Mouse (Mus musculus) lung, postnatal 4 days (tissue): Measurements from ENCODE around the gene Rhbdf2.
"Not testable (repeated sequence)": the region's sequence is repeated elsewhere in the genome, so short reads cannot be mapped to it uniquely, and the experiment has no call there.

Experiments
- DNase-seq, 2 experiments: peaks; one replicate each; pipeline ENCODE4 v3.0.0; 2021

Gene Rhbdf2

DNA sequence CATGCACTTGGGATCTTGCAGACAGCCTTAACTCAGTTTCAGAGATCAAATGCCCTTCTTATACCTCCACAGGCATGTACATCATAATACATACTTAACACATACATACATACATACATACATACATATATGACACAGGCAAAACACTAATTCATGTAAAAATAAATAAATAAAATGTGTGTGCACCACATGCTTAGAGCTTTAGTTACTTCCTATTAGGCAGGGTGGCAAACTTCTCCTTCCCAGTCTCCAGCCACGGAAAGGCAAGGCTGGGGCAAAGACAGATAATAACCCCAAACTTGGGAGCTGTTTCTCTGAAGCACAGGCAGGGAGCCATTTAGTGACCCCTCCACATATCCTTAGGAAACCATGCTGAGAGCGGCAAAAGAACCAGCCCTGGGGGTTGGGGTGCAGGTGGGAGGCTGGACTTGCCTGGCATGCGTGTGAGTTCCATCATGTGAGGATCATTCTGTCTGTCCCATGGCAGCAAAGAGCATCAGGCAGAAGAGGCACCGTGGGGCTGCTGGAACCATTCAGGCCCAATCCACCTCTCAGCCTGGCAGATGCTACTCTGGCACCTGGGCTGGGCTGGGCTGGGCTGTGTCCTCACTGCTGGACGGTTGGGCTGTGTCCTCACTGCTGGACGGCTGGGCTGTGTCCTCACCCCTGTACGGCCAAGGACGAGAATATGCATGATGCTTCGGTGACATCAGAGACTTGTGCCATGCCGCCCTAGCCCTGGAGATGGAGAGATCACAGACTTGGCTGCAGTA is at the start of gene Rhbdf2:
Gene Rhbdf2, minus strand, starts transcription at position 721 of the 773 bp plus-strand sequence.
- DNase-seq = peak in 1 of 2 experiments; percentile 19

DNA sequence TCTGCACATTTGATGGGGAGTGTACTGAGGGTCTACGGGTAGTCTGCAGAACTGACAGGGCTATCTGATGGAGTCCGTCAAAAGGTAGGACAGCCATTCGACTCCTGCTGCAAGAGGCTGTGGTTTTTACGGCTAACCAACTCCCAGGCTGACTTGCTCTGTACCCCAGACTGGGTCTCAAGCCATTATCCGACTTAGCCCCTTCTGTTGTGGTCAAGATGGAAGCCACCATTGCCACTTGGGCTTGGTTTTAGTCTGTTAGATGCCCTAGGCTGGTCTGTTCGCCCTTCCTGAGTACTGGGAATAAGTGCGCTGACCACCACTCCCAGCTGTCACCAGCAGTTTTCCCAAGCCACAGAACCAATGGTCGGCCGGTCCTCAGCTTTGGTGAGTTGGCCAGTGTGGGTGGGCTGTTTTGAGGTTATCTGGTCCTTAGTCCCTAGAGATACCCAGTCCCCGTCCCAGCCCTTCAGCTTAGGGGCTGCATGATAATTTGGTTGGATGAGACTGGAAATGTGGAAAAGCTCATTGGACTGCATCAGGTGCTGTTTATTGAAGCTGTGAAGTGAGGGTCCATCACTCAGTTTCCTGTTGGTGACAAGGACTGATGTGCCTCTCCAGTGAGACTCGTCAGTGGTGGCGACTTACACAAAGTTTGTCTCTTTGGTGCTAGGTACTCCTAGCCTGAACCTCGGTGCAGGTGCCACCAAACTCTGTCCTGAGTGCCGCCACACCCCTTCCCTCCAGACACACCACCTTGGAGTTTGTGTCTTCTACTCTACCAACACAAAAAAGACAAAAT is 49.6 kb upstream of the Rhbdf2 start:
- DNase-seq = no peak

DNA sequence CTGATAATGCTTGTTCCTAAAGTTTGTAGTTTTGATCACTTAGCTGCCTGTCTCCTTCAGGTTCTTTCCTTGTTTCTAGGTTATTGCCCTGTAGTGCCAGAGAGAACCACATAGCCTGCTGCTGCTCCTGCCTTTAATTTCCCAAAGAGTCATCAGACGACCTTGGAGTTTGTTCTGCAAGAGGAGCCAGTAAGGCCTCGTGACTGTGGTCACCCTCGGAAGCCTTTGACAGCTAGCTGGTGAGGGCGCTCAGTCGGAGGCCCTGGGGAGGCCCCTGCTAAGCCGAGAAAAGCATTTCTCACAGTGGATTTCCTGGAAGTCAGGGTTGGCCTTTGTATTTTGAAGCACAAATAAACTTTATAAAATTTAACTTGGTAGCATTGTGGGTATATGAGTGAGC is 48.6 kb upstream of the Rhbdf2 start:
- DNase-seq = not testable (repeated sequence)

DNA sequence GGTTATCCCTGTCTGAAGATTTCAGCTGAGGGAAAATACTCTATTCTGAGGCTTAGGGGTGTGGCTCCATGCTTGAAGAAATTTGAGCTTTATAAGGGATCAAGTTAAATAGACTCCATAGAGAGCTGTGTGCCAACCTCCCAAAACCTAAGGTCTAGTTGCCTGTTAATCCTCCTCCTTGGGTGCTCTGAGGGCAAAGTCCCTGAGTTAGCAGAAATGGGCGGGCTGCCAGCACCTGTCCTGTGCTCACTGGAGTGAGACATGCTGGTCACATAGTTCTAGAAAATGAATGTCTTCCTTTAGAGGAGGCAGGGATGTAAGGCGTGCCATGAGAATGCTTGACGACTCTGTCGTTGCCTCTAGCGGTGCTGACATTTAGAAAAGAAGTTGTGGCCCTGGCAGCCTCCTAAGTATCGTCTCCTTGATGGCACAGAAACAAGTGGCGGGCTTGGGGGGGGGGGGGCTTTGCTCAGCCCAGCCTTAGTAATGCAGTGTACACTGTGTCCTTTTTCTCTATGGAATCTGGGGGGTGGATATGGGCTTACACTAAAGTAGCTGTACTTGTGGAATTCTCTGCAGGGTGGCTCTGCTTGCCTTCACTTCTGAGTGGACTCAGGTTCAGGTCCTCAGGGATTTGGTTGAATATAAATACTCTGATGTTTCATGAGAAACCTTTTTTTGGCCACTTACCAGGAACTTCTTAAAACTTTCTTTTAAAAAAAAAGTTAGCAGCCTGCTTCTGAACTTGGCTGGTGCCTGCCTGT is 48.0 kb upstream of the Rhbdf2 start:
- no peak for DNase-seq

DNA sequence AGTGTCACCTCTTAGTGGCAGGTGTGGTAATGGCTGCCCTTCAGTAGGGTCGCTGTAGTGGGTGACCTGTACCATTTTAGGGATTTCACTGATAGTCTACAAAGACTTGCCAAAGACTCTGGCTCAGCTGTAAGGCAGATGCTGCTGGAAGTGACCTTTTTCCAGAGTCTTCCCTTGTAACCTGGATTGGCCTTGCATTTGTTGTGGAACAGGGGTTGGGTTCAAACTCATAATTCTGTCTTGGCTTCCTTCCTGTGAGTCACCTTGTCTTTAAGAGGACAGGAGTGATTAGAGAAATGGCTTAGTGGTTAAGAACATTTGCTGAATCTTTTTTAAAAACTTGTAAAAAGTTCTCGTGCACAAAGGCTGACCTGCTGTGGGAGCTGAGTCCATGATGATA is 46.6 kb upstream of the Rhbdf2 start:
- DNase-seq = no peak

DNA sequence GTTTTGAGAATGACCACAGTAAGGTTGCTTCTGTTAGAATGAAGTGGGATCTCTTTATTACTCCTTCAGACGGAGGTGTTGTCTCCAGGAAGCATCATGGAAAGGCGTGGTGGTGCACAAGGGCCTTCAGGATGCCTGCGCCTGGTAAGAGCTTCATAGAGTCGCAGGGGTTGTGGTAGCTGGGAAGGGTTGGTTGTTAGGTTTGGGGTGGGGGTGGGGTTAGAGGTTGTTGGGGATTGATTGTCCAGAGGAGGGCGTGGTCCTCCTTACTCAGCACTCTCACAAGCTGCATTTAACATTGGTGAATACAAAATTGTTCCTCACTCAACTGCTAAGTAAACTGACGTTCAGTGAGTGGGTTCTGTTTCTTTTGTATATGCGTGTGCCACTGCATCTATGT is 45.8 kb upstream of the Rhbdf2 start:
- DNase-seq = no peak

DNA sequence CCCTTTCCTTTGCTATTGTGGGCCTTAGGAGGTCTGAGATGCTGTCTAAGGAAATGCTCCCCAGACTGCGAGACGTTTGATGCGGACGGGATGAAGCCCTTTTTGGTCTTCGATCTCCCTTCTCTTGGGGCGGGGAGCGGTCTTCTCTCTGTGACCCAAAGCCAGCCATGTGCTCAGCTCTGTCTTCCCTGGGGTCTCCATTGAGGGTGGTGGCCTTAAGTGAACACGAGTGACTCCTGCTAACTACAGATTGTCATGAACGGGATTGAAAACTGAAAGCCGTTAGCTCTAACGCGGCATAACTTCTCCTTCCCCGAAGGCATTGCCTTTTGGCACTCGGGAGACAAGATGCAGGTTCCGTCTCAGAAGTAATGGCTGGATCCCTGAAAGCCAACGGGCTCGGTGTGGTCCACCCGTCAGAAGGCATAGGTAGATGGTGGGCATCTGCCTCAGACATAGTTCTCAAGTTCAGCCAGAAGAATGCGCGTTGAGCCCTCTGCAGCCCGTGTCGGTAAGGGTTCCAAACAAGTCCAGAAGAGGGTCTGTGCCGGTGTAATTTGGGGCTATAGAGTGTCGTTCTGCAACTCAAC is 45.1 kb upstream of the Rhbdf2 start:
- DNase-seq = no peak

DNA sequence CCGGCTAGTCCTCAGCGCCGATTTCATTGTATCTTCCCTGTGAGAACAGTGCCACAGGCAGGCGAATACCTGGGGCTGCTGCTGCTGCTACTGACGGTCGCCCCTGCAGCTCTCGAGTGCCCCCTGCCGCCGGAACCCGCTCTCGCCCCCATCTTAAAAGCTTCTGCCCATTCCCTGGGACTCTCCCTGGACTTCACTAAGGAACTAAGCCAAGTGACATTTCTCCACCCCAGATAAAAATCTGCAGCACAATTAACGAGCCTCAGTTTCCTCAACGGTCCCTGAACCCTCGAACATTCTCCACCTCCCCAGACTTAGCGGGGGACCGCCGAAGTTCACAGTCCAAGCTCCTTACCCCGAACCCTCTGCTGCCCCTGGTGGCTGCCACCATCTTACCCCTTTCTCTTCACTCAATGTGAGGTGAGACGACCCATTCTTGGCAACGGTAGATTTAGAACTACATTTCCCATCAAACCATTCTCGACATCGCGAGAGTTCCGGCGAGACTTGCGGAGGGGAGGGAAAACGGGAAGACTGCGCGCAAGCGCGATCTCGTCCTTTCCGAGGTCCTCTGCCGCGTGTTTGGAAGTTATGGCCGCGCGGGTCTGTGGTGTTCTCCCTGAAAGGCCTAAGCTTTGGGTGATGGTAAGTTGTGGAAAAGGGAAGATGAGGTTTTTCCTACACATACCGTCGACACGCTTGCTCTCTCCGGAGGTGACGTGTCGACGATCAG is 44.5 kb upstream of the Rhbdf2 start:
- peak; percentile 97 to 98 for DNase-seq

DNA sequence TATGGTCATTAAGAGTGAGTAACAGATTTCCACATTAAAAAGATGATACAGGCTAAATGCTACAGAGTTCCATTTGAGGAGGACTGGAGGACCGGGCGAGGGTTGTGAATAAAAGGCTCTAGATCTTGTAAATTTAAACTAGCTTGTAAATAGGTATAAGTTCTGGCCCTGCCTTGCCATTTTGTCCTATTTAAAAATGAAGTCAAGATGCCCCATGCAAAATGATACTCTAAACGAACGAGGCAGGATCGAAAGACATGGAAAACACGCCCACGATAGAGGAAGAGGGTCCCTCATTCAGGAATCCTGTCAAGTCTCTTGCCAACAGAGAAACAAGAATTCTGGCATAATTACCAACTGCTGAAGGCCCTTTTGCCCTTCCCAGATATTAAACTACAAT is 43.6 kb upstream of the Rhbdf2 start:
- DNase-seq = no peak

DNA sequence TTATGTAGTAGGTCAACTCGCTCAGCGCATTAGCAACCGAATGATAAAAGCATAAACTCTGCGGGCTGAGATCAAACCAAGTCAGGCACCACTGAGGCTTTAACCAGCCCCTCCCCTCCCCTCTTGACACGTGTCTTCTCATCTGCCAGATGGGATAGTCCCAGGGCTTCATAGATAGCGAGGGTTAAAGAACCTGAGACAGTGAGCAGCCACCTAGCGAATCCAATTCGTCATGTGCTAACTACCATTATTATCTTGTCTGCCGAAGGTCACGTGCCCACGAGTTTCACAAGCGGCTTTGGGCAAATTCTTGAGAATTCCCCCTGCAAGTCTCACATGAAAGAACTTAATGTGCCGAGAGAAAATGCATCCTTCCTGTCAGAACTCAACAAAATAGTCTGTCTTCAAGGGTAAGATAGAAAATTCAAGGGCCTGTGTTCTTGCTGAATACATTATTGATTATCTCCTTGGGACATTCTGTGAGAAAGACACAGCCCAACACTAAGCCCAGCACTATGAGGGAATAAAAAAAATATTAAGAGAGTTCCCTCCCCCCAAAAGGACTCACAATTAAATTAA is 43.1 kb upstream of the Rhbdf2 start:
- DNase-seq = no peak

DNA sequence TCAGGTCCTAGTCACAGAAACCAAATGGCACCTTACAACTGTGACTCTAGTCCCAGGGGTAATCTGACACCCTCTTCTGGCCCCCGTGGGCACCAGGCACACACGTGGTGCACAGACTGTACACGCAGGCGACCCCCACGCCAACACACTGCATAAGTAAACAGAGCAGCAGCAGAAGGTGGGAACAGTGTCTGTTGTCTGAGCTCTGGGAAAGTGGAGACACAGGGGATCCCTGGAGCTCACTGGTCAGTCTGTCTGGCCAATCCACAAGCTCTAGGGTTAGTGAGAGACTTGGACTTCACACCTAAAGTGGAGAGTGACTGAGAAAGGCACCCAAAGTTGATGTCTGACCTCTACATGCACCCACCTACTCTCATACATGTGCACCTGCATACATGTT is 42.5 kb upstream of the Rhbdf2 start:
- no peak for DNase-seq

DNA sequence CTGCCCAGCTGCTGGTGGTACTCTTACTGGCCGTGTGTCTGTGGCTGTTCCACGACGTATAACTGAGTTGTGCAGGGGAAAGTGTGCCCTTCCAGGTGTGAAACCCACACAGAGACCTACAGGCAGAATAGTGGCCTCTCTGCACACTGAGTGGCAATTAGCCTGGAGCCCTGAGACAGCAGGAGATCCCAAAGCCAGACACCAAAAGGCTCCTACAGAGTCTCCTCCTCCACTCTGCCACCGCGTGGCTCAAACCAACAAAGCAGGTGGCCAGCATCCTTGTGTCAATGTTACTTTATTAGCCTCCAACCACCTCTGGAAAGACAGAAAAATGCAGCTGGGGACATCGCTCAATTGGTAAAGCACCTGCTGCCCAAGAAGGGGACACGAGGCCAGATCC is 42.0 kb upstream of the Rhbdf2 start:
- DNase-seq = peak in 1 of 2 experiments; percentile 27

DNA sequence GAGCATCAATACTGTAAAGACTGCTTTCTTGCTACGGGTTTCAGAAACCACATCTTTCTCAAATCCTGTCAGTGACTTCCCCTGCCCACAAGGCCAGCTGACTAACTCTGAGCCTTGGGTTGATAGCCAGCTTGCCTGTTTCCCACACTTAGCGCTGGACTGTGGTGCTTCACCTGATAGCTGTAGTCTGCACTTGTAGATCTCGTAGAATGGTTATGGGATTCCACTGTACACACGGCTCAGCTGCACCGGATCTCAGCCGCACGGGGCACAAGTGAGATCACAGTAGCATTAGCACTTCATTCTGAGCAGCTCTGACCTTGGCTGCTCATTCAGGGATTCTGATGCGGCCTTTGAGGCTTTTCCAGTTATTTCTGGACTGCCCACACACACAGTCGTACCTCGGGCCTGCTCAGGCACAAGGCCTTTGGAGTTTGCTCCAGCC is 41.6 kb upstream of the Rhbdf2 start:
- peak; percentile 30 to 50 for DNase-seq

DNA sequence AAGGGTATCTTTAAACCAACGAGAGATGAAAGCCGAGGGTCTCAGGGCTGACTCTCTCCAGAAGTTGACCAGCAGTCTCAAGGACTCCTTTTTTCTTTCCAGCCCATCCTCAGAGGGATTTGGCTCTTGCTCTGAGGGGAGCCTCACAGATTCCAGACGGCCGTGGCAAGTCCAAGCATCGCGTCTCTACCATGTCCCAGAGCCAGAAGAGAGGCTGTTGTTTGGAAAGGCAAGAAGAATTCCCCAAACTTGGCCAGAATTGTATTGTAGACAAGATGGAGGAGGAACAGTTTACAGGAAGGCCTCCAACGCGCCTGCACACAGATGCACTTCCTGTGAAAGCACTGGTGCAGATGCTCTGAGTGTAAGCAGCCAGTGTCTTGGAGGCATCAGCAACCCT is 41.1 kb upstream of the Rhbdf2 start:
- DNase-seq = peak; percentile 32 to 67

DNA sequence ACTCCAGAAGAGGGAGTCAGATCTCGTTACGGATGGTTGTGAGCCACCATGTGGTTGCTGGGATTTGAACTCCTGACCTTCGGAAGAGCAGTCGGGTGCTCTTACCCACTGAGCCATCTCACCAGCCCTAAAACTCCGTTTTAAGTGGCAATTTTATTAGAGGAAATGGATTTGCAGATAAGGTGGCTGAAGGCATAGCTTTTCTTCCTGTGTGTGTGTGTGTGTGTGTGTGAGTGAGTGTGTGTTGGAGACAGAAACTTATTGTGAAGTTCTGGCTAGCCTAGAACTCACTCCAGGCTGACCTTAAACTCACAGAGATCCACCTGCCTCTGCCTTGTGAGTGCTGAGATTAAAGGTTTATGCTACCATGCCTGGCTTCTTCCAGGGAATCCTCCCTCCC is 40.2 kb upstream of the Rhbdf2 start:
- not testable (repeated sequence) for DNase-seq

DNA sequence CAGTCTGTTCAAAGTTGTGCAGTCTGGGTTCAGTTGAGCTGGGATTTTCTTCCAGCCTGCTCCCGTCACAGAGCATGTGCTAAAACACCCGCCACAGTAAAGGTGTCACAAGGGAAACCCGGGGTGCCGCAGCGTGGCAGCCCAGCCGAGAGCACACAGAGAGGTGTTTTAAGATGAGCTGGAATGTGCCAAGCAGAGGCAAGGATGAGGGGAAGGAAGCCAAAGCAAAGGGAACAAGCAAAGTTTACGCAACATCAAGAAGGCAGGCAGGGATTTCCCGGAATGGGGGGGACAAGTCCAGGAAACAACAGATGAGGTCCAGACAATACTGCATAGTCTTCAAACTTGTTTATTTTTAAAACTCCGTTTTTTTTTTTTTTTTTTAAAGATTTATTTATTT is 39.7 kb upstream of the Rhbdf2 start:
- DNase-seq = peak; percentile 61 to 84

DNA sequence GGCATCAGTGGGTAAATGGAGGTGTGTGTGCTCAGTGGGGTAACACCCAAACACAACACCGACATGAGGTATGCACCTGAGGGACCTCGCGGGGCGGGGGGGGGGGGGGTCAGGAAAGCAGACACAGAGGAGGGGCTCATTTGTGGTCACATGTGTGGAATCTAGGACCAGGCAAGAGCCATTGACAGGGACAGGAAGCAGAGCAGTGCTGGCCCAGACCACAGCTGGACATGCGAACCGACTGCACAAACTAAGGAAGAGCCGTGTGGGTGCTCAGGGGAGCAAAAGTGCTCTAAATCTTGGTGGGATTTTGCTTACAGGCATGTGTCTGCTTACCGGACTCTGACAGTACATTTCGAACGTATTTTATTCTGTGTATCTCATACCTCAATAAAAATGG is 38.5 kb upstream of the Rhbdf2 start:
- no peak for DNase-seq

DNA sequence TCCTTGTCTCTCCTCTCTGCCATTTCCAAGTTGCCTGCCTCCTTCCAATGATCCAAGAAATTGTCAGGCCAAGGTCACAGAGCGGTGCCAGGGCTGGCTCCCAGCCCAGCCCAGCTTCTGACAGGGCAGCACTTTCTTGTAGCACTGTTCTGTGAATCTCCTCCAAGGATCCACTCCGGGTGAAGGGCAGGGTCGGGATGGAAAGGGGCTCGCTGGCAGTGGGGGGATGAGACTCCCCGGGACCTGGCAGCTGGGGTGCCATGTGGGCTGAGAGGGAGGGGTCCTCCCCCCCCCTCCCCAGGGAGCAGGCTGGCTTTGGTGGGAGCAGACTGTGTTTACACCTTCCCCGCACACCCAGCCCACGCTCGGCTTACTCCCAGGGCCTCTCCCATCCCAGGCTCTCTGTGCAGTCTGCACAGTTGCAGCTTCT is 35.1 kb upstream of the Rhbdf2 start:
- peak in 1 of 2 experiments; percentile 22 for DNase-seq

DNA sequence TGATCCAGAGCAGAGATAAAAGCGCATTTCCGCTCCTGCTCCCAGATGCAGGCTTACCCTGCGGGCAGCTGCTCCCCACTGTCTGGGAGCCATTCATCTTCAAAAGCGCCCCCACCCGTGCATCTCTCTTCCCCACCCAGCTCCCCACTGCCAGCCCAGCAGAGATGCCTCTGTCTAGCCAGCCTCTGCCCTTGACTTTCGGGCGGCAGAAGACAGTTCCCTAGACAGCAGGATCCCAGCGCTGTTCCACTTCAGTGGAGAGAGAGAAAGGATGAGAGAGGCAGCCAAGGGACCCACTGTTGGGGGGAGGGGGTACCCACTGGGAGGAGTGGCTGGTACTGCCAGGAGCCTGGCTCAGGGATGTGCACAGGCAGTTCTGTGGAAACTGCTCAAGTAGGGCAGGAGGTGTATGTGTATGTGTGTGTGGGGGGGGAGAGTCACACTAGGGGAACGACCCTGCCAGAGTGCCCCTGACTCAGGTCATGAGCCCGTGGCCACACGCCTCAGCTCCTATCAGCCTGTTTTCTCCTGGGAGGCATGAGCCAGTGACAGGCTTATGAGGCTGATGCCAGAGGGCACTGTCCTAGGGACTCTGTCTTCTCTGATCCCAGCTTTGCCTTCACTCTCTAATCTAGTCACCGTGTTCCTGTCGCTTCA is 34.6 kb upstream of the Rhbdf2 start:
- DNase-seq = no peak

DNA sequence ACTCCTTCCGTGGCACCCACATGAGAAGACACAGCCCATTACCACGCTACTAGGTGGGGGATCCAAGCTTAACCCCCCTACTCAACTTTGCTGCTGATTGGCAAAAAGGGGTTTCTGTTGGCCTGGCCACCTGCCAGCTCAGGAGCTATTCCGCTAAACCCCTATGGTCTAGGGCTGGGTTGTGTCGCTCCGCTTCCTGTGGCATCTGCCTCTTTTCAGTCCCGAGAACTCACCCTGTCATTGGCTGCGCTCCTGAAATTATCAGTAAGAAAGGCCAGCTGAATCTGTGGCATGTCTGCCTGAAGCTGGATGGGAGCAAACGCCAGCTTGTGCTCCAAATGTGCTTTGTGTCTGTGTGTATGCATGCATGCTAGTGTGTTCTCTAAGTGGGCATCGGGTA is 33.4 kb upstream of the Rhbdf2 start:
- DNase-seq = peak in 1 of 2 experiments; percentile 27

DNA sequence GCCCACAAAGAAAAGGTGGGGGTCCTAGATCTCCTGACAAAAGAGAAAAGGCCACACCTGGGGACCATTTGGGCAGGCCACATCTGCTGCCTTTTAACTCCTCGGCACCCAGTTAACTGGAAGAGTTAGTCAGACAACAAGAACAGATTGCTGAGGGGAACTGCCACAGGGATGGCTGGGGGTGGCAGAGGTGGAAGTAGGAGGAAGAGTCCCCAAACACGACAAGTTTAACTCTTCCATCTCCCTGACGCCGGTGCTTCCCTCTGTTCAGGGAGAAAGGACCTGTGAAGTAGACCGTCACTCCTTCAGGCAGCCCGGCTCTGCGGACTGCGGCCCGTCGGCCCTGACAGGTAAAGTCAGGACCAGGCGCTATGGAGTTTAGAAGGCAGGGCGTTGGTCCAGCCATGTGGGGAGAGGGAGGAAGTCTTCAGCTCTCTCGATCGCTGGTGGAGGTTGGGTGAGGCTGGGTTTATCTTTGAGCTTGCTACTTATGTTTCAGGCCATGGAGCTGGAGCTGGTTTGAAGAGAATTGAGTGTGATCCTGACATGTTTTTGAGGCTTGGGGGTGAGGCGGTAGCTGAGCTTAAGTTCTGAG is 32.3 kb upstream of the Rhbdf2 start:
- DNase-seq = peak in 1 of 2 experiments; percentile 27
